Mouse (Mus musculus) T-helper 17 cell (primary cell): Measurements from ENCODE around the gene Il1f8.
"Not testable (repeated sequence)": the region's sequence is repeated elsewhere in the genome, so short reads cannot be mapped to it uniquely, and the experiment has no call there.

ENCODE experiments used
- in situ Hi-C, 2 experiments: fragments of 300-600 bp; cut with MboI, MseI; formaldehyde crosslinking; loops; 1 replicate in 1 of 2; 2 replicates in 1 of 2; pipeline ENCODE4 v1.15.1; 2025; ENCODE audit warnings: high pct_unique_total_duplicates in 2 of 2

Il1f8 gene

DNA sequence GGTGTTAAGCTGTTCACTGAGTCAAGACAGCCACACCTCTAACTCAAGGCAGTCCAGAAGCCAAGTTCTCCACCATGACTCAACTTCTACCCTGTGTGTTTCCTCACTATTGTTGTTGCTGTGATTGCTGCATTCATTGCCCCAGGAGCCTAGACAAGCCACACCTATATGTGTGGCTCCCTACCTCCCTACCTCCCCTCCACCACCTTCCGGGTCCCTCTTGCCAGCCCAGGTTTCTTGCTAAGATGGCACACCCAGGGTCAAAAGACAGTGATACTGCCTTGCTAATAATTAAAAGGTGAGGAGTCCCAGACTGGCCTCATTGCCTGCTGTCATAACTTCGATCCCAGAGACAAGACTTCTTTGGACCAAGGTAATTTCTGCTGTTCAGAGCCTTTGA, at the start of gene Il1f8:
TSS of gene Il1f8 (plus strand) at position 301 of the 400 bp plus-strand sequence.
- in situ Hi-C loops, result no loop called here

DNA sequence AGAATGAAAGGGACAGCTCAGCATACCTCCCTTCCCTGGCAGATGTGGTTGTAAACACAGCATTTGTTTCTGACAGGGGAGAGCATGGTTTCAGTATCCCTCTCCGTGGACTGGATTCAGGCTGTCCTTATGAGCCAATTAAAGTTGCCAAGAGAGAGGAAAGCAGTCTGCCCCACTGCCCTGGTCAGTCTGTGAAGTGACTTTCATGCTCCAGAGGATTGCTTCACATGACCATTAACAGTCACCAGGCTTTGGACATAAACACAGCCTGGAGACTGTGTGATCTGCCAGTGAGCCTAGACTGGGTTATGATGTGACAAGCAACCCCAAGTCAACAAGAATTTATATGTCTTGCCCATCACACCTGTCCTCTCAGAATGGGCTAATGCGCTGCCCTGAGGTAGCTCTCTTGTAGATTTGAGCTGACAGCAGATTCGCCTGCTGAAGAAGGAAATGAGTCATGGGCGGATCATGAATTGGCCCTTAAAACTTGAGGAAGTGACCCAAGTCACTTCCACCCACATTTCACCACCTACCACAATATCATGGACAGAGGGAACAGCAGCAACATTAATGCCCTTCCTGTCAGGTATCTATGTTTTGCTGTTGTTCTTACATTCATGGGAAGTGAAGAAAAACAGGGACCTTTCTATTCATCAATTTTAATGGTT, 49.2 kb upstream of the Il1f8 start:
- in situ Hi-C loops, result no loop called here

DNA sequence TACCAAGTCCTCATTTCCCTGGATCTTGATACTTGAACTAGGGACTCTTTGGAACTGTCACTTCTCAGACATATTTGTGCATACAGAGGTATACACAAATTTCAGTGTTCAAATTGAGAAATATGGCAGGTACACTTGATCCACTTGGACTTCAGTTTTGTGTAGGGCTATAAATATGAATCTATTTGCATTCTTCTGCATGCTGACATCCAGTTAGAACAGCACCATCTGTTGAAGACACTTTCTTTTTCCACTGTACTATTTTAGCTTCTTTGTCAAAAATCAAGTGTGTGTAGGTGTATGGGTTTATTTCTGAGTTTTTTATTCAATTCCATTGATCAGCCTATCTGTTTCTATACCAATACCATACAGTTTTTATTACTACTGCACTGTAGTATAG, 43.9 kb upstream of the Il1f8 start:
- in situ Hi-C loops, result no loop called here

GRCm38 (mm10) chr2:24134373-24134772, 18.6 kb upstream of the Il1f8 start:
- in situ Hi-C loops, result no loop called here

DNA sequence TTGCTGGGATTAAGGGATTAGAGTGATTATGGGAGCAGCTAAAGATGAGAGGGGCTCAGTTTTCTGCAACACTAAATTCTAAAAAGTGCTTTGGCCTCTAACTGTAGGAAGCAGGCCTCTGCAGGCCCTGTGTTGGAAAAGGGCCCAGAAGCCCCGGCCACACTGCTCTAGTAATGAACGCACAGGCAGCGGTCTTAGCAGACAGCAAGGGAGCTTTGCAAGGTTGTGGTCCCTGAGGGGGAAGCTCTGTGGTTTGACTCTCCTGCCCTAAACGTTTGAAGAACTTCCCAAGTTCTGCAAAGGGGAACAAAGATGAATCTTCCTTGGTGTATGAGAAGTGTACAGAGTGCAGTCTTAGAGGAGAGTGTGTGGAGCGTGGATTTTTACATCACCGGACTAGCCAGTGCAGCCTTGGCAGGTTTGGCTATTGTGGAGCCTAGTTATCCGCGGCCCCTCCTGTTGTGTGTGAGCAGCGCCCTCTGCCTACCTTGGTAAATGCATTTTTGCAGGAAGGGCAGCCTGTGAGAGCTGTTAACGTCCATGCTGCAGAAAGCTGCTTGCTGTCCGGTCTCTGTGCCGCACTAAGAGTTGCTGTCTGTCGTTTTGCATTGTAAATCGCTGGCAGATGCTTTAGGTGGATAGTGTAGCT, 28.8 kb downstream of the Il1f8 start:
- in situ Hi-C loops, result not testable (repeated sequence)

DNA sequence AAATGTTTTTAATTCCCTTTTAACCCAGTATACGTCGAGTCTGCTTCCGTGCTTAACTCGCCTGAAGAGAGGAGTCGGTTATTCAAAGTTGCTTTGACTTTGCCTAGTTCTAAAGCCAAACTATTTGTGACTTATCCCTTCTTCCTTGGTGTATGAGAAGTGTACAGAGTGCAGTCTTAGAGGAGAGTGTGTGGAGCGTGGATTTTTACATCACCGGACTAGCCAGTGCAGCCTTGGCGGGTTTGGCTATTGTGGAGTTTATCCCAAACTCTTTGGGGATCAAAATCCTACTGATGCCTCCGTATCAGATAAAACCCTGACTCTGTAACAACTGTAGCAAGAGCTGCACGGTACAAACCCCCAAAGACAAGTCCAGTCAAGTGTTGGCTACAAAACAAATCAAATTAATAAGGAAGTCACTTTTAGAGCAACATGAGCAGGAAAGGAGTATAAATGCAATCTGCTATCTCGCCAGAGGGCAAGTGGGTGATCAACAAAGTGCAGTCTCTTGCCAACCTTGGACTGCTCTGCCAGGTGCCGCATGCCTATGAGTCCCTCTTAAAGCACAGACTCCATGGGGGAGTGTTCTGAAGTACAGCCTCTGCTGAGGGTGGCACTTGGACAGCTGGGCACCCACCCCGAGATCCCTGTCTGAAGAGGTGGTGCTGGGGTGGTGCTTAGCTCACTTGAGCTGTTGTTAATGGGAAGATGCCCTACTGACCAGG, 29.6 kb downstream of the Il1f8 start:
- in situ Hi-C loops, result not testable (repeated sequence)

DNA sequence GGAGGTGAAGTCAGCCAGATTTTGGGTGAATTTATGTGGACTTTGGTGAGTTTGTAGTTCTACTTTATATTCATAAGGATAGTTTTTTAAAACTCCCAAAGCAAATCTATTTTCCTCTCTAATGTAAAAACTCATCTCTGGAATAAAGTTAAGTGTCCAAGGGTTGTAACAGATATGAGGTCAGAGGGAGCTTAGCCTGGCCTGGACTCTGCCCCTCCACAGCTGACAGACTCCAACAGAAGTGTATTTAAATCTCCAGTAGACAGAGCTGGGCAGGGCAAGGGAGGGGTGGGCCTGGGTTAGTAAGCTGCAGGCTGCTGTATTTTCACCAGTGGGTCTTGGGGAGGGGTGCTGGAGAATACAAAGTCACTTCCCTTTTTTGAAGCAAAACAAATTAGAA, 31.1 kb downstream of the Il1f8 start:
- in situ Hi-C loops, result not testable (repeated sequence)

- in situ Hi-C loops, result no loop called here
Observed at GRCm38 (mm10) chr2:24186176-24186575, 33.2 kb downstream of the Il1f8 start, which contains the start of gene Il1f9. Gene Il1f9, plus strand, starts transcription at chr2:24186476.

GRCm38 (mm10) chr2:24187585-24187984, 34.6 kb downstream of the Il1f8 start:
- in situ Hi-C loops, result no loop called here

DNA sequence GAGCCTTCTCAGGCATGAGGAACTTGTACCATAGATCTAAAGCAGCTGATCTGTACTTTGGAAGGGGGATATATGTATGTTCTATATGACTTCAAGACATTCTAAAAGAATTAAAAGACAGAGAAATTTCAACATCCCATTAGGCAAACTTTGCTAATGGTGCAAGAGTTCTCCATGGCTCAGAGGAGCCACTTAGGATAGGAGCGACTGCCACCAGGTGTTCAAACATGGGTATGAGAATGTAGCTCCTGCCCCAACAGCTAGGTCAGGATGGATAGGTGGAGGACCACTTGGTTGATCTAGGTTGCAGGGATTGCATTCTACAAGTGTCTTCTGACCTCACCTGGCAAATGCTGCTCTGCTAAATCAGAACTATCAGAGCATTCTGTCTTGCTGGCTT, 35.2 kb downstream of the Il1f8 start:
- in situ Hi-C loops, result no loop called here
